Mouse (Mus musculus) heart, adult 18-20 months (tissue): Measurements from ENCODE around the gene Ralb. TPM values are rescaled to one million over a fixed set of nuclear protein-coding genes. Genes with fewer than 3 reads are reported as not detected.

Experiments used
- DNase-seq, 2 experiments: peaks; one replicate each; pipeline ENCODE4 v3.0.0; 2021 to 2022; ENCODE audit warnings: mixed read lengths in 1 of 2
- long read RNA-seq, 2 experiments: library from polyadenylated mRNA; stranded (forward); transcript quantifications; one replicate each; pipeline ENCODE4 v2.0.0; 2021
- total RNA-seq, 2 experiments: library from RNA; stranded (reverse); gene quantifications; 2 replicates each; pipeline ENCODE4 v1.2.3; 2021

Gene Ralb
- 10 to 100 TPM; 25.0 to 27.9 TPM for total RNA-seq
- long read RNA-seq, experiment 1, transcript Ralb-201 (5 exons, 2,289 nt) = major isoform, 54 of 62 reads
- long read RNA-seq, experiment 1, partial matches to known transcripts = 0 of 62 reads
- long read RNA-seq, experiment 1, other reads (novel, unspliced or antisense) = 8 of 62 reads
- long read RNA-seq, experiment 2, transcript Ralb-201 (5 exons, 2,289 nt) = major isoform, 20 of 32 reads
- long read RNA-seq, experiment 2, partial matches to known transcripts = 2 of 32 reads
- long read RNA-seq, experiment 2, other reads (novel, unspliced or antisense) = 10 of 32 reads

DNA sequence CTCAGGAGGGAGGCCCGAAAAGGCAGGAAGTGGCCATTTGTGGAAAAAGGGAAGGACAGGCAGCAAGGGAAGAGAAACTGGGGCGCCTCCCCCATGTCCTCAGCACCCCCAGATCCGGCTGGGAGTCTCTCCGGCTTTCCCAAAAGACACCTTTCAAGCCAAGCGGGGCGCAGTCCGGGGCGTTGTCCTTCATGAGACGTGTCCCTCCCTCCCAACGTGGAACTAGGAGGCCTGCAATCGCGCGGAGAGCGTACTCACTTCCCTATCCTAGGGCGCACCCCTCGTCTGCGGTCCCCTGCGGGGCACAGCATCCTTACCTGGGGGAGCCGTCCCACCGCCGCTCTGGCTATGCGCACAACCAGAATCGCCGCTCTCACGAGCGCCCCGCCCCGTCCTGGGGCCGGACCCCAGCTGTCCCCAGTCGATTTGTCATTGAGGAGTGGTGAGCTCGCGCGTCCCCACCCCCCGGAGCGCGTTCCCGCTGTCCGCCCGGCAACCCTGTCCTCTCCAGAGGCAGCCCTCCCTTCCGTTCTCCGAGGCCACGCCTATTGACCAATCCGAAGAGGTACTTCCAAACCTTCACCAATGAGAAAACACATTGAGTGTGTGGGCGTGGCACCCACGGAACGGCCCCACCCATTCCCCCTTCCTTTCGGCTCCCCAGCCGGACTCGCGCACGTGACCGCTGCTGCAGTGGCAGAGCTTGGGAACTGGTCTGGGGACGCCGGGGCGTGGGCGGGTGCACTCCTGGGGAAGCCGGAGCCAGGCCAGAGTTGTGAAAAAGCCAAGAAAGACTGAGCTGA is at the start of gene Ralb:
Gene Ralb, minus strand, starts transcription at position 535 of the 803 bp plus-strand sequence.
- DNase-seq = peak; percentile 98 to 100

GRCm38 (mm10) chr1:119551651-119552050 is 47.1 kb upstream of the Ralb start:
- no peak for DNase-seq

DNA sequence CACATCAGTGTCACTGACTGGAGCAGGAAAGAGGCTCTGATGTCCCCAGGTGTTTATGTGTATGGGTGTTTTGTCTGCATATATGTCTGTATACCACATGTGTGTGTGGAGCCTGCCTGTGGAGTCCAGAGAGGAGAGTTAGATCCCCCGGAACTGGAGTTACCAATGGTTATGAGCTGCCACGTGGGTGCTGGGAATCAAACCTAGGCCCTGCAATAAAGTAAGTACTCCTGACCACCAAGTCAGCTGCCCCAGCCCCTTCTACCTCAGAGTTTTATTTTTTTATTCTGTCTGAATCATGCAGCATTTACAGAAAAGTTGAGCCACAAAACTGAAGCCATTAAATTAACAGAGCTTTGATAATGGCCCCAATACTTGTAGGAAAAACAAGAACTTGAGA is 45.5 kb upstream of the Ralb start:
- no peak for DNase-seq

DNA sequence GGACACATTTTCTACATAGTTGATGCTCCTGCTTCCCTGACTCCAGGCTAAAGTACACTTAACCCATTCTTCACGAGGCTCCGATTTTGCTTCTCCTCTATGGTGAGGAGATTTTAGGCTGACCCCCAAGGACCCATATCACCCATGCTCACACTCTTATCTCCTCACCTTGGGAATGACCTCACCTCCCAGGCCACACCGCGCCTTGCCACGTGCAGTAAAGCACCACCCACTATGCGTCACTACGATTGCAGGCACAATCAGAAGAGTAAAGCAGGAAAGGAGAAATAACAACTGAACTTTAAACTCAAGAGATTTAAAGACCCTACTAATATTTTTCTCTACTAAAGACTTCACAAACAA is 44.7 kb upstream of the Ralb start:
- no peak for DNase-seq

GRCm38 (mm10) chr1:119548668-119549326 is 44.2 kb upstream of the Ralb start:
- peak; percentile 71 to 88 for DNase-seq

DNA sequence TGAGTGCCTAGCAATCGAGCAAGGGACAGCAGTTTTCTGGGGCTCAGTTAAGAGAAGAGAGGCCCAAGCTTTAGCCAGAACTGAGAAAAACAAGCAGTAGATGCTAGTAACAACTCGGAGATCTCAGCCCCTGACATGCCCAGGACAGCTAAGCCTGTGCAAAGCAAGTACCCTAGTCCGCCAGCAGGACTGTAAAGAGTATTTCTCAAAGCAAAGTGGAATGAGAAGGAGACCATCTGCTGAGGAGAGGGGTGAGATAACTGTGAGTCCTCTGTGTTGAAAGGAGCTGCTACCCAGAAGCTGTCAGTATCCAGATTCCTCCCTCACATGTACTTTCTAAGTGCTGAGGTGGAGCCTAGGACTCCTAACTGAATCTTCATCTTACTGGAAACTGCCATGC is 41.9 kb upstream of the Ralb start:
- DNase-seq = no peak

DNA sequence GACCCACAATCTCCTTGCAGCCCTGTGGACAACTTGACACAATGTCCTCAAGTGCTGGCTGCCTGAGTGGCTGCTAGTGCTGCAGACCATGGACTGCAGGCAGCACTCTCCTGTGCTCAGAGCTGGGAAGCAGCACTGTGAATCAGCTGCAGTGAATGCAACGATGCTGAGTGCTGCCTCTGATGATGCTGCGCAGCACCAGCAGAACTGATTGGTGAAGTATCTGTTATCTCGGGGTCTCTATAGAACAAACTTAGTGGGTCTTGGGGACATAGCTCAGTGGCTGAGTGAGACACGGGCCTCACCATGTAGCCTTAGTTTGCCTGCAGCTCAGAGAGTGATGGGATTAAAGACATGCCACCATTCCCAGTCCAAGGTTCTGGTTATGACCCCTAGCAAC is 41.1 kb upstream of the Ralb start:
- DNase-seq = no peak

GRCm38 (mm10) chr1:119545164-119545563 is 40.6 kb upstream of the Ralb start:
- no peak for DNase-seq

- no peak for DNase-seq
Observed at GRCm38 (mm10) chr1:119544611-119545155, 40.1 kb upstream of the Ralb start.

- no peak for DNase-seq
Observed at GRCm38 (mm10) chr1:119543316-119543715, 38.7 kb upstream of the Ralb start.

- DNase-seq = no peak
Observed at GRCm38 (mm10) chr1:119541570-119541969, 37.0 kb upstream of the Ralb start.

- no peak for DNase-seq
Observed at GRCm38 (mm10) chr1:119540836-119541557, 36.4 kb upstream of the Ralb start.

DNA sequence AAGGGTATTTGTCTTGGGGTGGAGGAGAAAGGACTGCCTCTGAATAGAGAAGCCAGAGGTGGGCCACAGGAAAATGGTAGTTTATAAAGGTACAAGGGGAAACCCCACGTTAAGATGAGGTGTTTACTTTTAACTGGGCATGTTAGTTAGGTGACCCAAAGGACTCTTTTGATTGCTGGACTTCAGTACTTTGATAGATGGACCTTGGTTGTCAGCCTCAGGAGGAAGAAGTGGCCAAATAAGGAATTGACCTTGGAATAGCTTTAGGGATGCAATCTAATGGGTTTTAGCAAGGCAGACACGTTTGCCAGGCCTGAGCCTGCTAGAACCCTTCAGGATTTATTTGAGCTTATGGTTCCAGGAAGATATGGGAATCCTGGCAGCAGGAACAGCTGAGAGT is 34.7 kb upstream of the Ralb start:
- DNase-seq = no peak

DNA sequence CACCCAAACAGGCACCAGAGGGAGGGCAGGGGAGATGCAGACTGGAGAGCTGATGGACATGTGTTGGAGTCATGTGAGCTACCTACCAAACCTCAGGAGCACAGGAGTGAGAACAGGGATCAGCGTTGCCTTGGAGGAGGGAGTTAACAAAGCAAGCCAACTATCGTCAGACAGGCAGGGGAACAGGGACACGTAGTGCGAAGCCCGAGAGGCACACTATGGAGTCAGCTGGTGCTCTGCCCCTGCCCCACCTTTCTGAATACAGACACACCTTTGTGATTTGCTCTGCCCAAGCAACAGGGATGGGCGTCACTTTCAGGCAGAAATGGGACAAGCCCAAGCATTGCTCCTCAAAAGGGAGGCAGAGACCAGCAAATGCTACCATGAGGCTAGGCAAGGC is 33.1 kb upstream of the Ralb start:
- no peak for DNase-seq

GRCm38 (mm10) chr1:119536122-119536521 is 31.5 kb upstream of the Ralb start:
- no peak for DNase-seq

GRCm38 (mm10) chr1:119534341-119534740 is 29.7 kb upstream of the Ralb start:
- no peak for DNase-seq

DNA sequence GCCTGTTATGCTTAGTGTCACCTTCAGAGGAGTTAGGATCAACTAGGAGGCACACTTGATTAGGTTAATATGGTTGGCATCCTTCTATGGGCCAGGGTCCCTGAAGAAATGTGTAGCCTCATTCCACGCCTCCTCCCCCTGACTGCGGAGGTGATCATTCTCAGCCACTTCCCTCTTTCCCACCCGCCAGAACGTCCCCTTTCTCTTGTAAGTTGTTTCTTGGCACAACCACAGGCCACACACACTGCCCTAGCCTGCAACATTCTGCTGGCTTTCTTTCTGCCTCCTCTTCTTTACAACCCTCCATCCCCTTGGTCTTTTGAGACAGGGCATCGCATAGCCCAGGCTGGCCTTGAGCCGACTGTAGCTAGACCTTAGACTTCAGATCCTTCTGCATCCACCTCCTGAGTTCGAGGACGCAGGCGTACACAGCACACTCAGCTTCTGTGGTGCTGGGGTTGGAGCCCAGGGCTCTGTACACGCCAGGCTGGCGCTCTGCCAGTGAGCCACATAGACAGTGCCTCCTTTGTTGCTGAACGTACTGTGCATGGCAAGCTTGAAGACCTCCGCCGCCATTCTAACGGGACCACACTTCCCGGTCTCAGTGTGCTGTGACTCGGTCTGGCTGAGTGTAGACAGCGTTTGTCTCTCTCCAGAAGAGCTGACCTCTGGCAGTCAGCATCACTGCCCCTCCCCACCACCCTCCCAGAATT is 28.7 kb upstream of the Ralb start:
- no peak for DNase-seq

DNA sequence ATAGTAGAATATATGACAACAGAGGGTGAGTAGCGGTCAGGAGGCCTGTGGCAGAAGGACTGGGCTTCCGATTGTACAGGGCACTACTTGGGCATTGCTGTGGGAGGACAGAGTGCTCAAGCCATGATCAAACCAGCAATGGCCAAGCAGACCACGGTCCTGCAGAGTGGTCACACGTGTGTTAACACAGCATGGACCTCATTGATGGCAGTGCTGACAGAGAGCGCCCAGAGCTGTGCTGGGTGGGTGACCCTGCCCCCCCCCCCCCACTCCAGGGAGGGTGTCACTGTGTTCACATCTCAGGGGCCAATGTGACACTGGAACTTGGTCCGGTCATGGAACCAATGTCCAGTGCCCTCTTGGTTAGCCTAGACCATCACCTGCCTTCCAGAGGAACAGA is 27.6 kb upstream of the Ralb start:
- no peak for DNase-seq

GRCm38 (mm10) chr1:119530941-119531340 is 26.3 kb upstream of the Ralb start:
- DNase-seq = no peak

- DNase-seq = peak; percentile 95 to 96
Observed at GRCm38 (mm10) chr1:119525689-119526591, 21.3 kb upstream of the Ralb start, which contains the start of gene Tmem185b. Gene Tmem185b, plus strand, starts transcription at chr1:119526160.
